15 mouse cellular contexts compared by ENCODE assay signal in the genomic region with DNA sequence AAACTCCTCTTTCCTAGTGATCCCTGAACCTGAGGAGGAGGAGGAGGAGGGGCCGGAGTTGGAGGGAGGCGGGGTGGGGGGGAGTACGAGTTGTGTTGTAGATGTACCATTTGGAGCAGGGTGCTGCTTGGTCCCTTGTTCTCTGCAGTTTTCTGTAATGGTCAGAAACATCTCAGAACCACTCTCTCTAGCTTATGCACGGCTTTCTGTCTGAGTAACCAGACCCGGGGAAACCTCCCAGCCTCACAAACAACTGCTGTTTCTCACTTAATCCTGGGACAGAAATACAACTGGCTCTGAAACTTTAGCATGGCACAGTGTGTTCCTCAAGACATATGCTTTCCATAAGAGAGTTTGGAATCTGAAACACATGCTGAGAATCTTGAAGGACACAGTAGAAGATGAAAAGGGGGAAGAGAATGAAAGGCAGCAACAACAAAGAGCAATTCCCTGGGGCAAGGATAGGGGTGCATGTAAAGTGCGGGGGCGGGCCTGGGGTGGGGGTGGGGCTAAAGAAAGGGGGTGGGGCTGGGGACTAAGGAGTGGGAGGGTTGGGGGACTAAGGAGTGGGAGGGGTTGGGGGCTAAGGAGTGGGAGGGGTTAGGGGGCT. TPM values are rescaled to one million over a fixed set of nuclear protein-coding genes. Genes with fewer than 3 reads are reported as not detected.
DNase-seq lines count a peak whose midpoint lies in the region; ATAC-seq lines count a peak whose summit lies in the region.
"Had no signal": no experiment of that assay in that cellular context is flagged by ENCODE, and none has a peak within 500 bp of the region (broad histone marks: within the 10 kb centered on the region; RNA-seq: fewer than 3 reads in every experiment).

No protein-coding gene starts in this region.

- no peaks in the 10 kb centered on the region for H3K36me3 ChIP-seq in kidney, embryonic 14.5 days (ENCODE audit: control insufficient read depth, insufficient read depth, low read length)
- H3K36me3 ChIP-seq in forebrain, embryonic 11.5 days (ENCODE audit: control insufficient read depth, insufficient read depth, low read length), result no peaks in the 10 kb centered on the region
- H3K36me3 ChIP-seq in limb, embryonic 13.5 days, result no peaks in the 10 kb centered on the region

- DNase-seq in kidney, adult 18-20 months, result no peak
- DNase-seq in brain, adult 2 months (ENCODE audit: low read depth, low spot score), result peak; percentile 46
- peak; percentile 74 for DNase-seq in forebrain, embryonic 11.5 days (ENCODE audit: low spot score)
- no peak for DNase-seq in gastrocnemius, postnatal 14 days
- no peak for DNase-seq in right cerebral cortex, adult 18-20 months
- no peak for DNase-seq in Muller cell, postnatal 12 days (ENCODE audit: inconsistent ontology term)
- DNase-seq: adrenal gland, adult 2 months; cerebellum, postnatal 10 days; gastrocnemius, postnatal 10 days; liver; thymus, postnatal 36 days had no signal

- intact Hi-C loops in gastrocnemius, postnatal 14 days (cut with DNase I; ENCODE audit: low total_unique reads), result no loop called here

- peaks cover 20% of the 10 kb centered on the region for H3K4me1 ChIP-seq in kidney, embryonic 14.5 days (ENCODE audit: control insufficient read depth, insufficient read depth, low read length)
- H3K4me1 ChIP-seq in forebrain, embryonic 11.5 days (replicated peaks; ENCODE audit: control insufficient read depth, insufficient read depth, low read length), result peaks cover 11% of the 10 kb centered on the region
- H3K4me1 ChIP-seq in limb, embryonic 13.5 days, result peaks cover 57% of the 10 kb centered on the region

- no peak overlapping the region for H3K4me3 ChIP-seq in kidney, embryonic 14.5 days (ENCODE audit: low read length)
- no peak overlapping the region for H3K4me3 ChIP-seq in forebrain, embryonic 11.5 days (ENCODE audit: low read depth, low read length)
- no peak overlapping the region for H3K4me3 ChIP-seq in limb, embryonic 13.5 days

- H3K9me3 ChIP-seq in kidney, embryonic 14.5 days (ENCODE audit: control insufficient read depth, low read length), result no peaks in the 10 kb centered on the region
- H3K9me3 ChIP-seq in forebrain, embryonic 11.5 days (ENCODE audit: control insufficient read depth, low read length), result no peaks in the 10 kb centered on the region
- no peaks in the 10 kb centered on the region for H3K9me3 ChIP-seq in limb, embryonic 13.5 days

- H3K4me2 ChIP-seq in kidney, embryonic 14.5 days (replicated peaks; ENCODE audit: low read depth, low read length), result peak overlapping the region; percentile 22; the same call in 1 of the 2 replicates
- peak overlapping the region; percentile 29; the same call in 1 of the 2 replicates for H3K4me2 ChIP-seq in forebrain, embryonic 11.5 days (ENCODE audit: low read depth, low read length, severe bottlenecking)
- peak overlapping the region; percentile 38 for H3K4me2 ChIP-seq in limb, embryonic 13.5 days (replicated peaks)

- H3K9ac ChIP-seq in kidney, embryonic 14.5 days (ENCODE audit: low read depth, low read length), result no peak overlapping the region
- peak overlapping the region; percentile 37; the same call in 1 of the 2 replicates for H3K9ac ChIP-seq in forebrain, embryonic 11.5 days (ENCODE audit: low read length)
- no peak overlapping the region for H3K9ac ChIP-seq in limb, embryonic 13.5 days

- 0 out of 2 replicates have a peak, but pooled peaks have one; percentile 26 for ATAC-seq in kidney, embryonic 14.5 days (ENCODE audit: low FRiP score, low TSS enrichment)
- ATAC-seq in forebrain, embryonic 11.5 days (replicated peaks; ENCODE audit: low FRiP score), result peak; percentile 76
- peak; percentile 49; the same call in 1 of the 2 replicates for ATAC-seq in limb, embryonic 13.5 days (ENCODE audit: low FRiP score, low read depth)
- ATAC-seq: intestine, postnatal 0 days had no signal

- WGBS in kidney, embryonic 14.5 days, result 5% methylated on average over 7 of the region's 7 CpGs
- WGBS in forebrain, embryonic 11.5 days, result 4% methylated on average over 7 of the region's 7 CpGs
- WGBS in limb, embryonic 13.5 days, result 5% methylated on average over 7 of the region's 7 CpGs

- no peaks in the 10 kb centered on the region for H3K27me3 ChIP-seq in kidney, embryonic 14.5 days (ENCODE audit: control insufficient read depth, insufficient read depth, low read length)
- no peaks in the 10 kb centered on the region for H3K27me3 ChIP-seq in forebrain, embryonic 11.5 days (ENCODE audit: control insufficient read depth, insufficient read depth, low read length)
- H3K27me3 ChIP-seq in limb, embryonic 13.5 days, result no peaks in the 10 kb centered on the region
- H3K27me3 ChIP-seq: CH12.LX had no signal

- H3K27ac ChIP-seq in kidney, embryonic 14.5 days (ENCODE audit: low read depth, low read length), result peak overlapping the region; percentile 84; the same call in 1 of the 2 replicates
- peak overlapping the region; percentile 83 for H3K27ac ChIP-seq in forebrain, embryonic 11.5 days (ENCODE audit: low read depth, low read length)
- H3K27ac ChIP-seq in limb, embryonic 13.5 days, result peak overlapping the region; percentile 84

RNA-seq across cellular contexts. Expression of a gene that starts 19.5 kb away (rescaled TPM):
- 36.4 and 44.7 TPM in 2 replicates for polyA plus RNA-seq in kidney, embryonic 14.5 days (2014; fragmentation: Nextera tagmentation; extraction: Ambion mirVana)
- polyA plus RNA-seq in forebrain, embryonic 11.5 days (2014; fragmentation: Nextera tagmentation; extraction: Ambion mirVana), result 28.0 and 28.8 TPM in 2 replicates
- polyA plus RNA-seq in limb, embryonic 13.5 days (2015; fragmentation: Nextera tagmentation; extraction: Ambion mirVana), result 147 and 149 TPM in 2 replicates
- 1 to 10 TPM; 4.1 to 5.3 TPM for total RNA-seq in gastrocnemius, postnatal 14 days (2021)

Comparison
In these comparisons a context has a peak if more than half of its experiments do, and no peak if none do; other contexts are left out.
1. ATAC-seq: peak in every context shown above with its lines; median percentile 76 in forebrain, embryonic 11.5 days; 49 in limb, embryonic 13.5 days; 26 in kidney, embryonic 14.5 days.
2. DNase-seq: peak in brain, adult 2 months (single experiment) and forebrain, embryonic 11.5 days (single experiment); none in kidney, adult 18-20 months (single experiment), gastrocnemius, postnatal 14 days (single experiment), right cerebral cortex, adult 18-20 months (single experiment) and Muller cell, postnatal 12 days (single experiment).
3. Peak in every context shown above with its lines, with median percentiles within 50 percentile points of each other: H3K27ac ChIP-seq and H3K4me2 ChIP-seq.